Mouse (Mus musculus) adrenal gland, adult 8-10 months (tissue): ENCODE measurements around the gene Trim6. TPM values are rescaled to one million over a fixed set of nuclear protein-coding genes. Genes with fewer than 3 reads are reported as not detected.
"Not testable (repeated sequence)": the region's sequence is repeated elsewhere in the genome, so short reads cannot be mapped to it uniquely, and the experiment has no call there.

ENCODE experiments used
- DNase-seq: peaks from one replicate; pipeline ENCODE4 v3.0.0; 2022
- total RNA-seq, 4 experiments: library from RNA; stranded (reverse); gene quantifications; 2 replicates each; pipeline ENCODE4 v1.2.4; 2022

Gene Trim6
- total RNA-seq = 1 to 10 TPM in 2 of 4 experiments, under 1 TPM in 2; 0.41 to 1.8 (median 1.0) TPM

GRCm38 (mm10) chr7:104218701-104219569, at the start of gene Trim6:
Trim6 (plus strand) TSS chr7:104218793.
- DNase-seq = peak; percentile 86

GRCm38 (mm10) chr7:104169634-104170204, 48.9 kb upstream of the Trim6 start:
- DNase-seq = no peak

GRCm38 (mm10) chr7:104175085-104175484, 43.5 kb upstream of the Trim6 start:
- no peak for DNase-seq

- DNase-seq = no peak
These were observed 40.1 kb upstream of the Trim6 start for GRCm38 (mm10) chr7:104178422-104179054.

GRCm38 (mm10) chr7:104179074-104179473, 39.5 kb upstream of the Trim6 start:
- DNase-seq = no peak

- DNase-seq = no peak
These were observed 35.3 kb upstream of the Trim6 start, which contains the start of gene Olfr648 for GRCm38 (mm10) chr7:104183292-104183691. Olfr648 (minus strand) TSS chr7:104183392.

GRCm38 (mm10) chr7:104191275-104191674, 27.3 kb upstream of the Trim6 start:
- DNase-seq = no peak

- no peak for DNase-seq
These were observed 22.7 kb upstream of the Trim6 start, which contains the start of gene Olfr649 for GRCm38 (mm10) chr7:104195885-104196284. Olfr649 (minus strand) TSS chr7:104195985.

GRCm38 (mm10) chr7:104199822-104200221, 18.8 kb upstream of the Trim6 start:
- peak; percentile 43 for DNase-seq

GRCm38 (mm10) chr7:104206197-104206596, 12.4 kb upstream of the Trim6 start:
- DNase-seq = no peak

GRCm38 (mm10) chr7:104216011-104216535, 2.5 kb upstream of the Trim6 start:
- DNase-seq = no peak

GRCm38 (mm10) chr7:104217881-104218280, 712 bp upstream of the Trim6 start:
- DNase-seq = no peak

GRCm38 (mm10) chr7:104231203-104231602, 12.6 kb downstream of the Trim6 start:
- DNase-seq = no peak

- no peak for DNase-seq
These were observed 22.3 kb downstream of the Trim6 start for GRCm38 (mm10) chr7:104240857-104241256.

- no peak for DNase-seq
These were observed 25.0 kb downstream of the Trim6 start for GRCm38 (mm10) chr7:104243616-104244015.

- DNase-seq = peak; percentile 57
These were observed 25.9 kb downstream of the Trim6 start, which contains the start of gene Trim34a for GRCm38 (mm10) chr7:104244287-104245181. Trim34a (plus strand) TSS chr7:104244457.

- not testable (repeated sequence) for DNase-seq
These were observed 41.8 kb downstream of the Trim6 start for GRCm38 (mm10) chr7:104260380-104260779.

GRCm38 (mm10) chr7:104265335-104265734, 46.7 kb downstream of the Trim6 start:
- not testable (repeated sequence) for DNase-seq

- not testable (repeated sequence) for DNase-seq
These were observed 60.8 kb downstream of the Trim6 start for GRCm38 (mm10) chr7:104279361-104279760.
